Mouse (Mus musculus): ENCODE measurements around the gene Gm37240. TPM values are rescaled to one million over a fixed set of nuclear protein-coding genes. Genes with fewer than 3 reads are reported as not detected.

Gm37240 gene
- polyA plus RNA-seq, 1 experiment = 1.0 TPM

GRCm38 (mm10) chr3:84637890-84638578 is 1249.3 kb downstream of the Gm37240 start:
- no peak overlapping the region for H3K4me3 ChIP-seq (replicated peaks; ENCODE audit: control insufficient read depth, low read depth, low read length)
- 42% methylated on average over 12 of the region's 12 CpGs for WGBS
- H3K4me1 ChIP-seq (ENCODE audit: control insufficient read depth, insufficient read depth, low read length) = no peaks in the 10 kb centered on the region
- TF ChIP-seq CTCF (IDR thresholded peaks at IDR 0.05; ENCODE audit: control insufficient read depth, insufficient read depth, low read length) (no peak), POLR2A (IDR thresholded peaks at IDR 0.05; ENCODE audit: borderline replicate concordance, control insufficient read depth, low read depth, low read length) (no peak)
- H3K27ac ChIP-seq (ENCODE audit: control insufficient read depth, insufficient read depth, low read depth, low read length, poor library complexity) = no peak overlapping the region

- Histone ChIP-seq H3K4me3 (replicated peaks; ENCODE audit: control insufficient read depth, low read depth, low read length) (no peak overlapping the region), H3K4me1 (ENCODE audit: control insufficient read depth, insufficient read depth, low read length) (no peaks in the 10 kb centered on the region), H3K27ac (ENCODE audit: control insufficient read depth, insufficient read depth, low read depth, low read length, poor library complexity) (no peak overlapping the region)
- WGBS = 65% methylated on average over 6 of the region's 6 CpGs
- TF ChIP-seq POLR2A (IDR thresholded peaks at IDR 0.05; ENCODE audit: borderline replicate concordance, control insufficient read depth, low read depth, low read length) = no peak
- no peak for TF ChIP-seq CTCF (IDR thresholded peaks at IDR 0.05; ENCODE audit: control insufficient read depth, insufficient read depth, low read length)
Observed at GRCm38 (mm10) chr3:84637095-84637494, 1250.2 kb downstream of the Gm37240 start.

- TF ChIP-seq CTCF (IDR thresholded peaks at IDR 0.05; ENCODE audit: control insufficient read depth, insufficient read depth, low read length) (no peak), POLR2A (IDR thresholded peaks at IDR 0.05; ENCODE audit: borderline replicate concordance, control insufficient read depth, low read depth, low read length) (no peak)
- H3K27ac ChIP-seq (ENCODE audit: control insufficient read depth, insufficient read depth, low read depth, low read length, poor library complexity) = no peak overlapping the region
- H3K4me1 ChIP-seq (ENCODE audit: control insufficient read depth, insufficient read depth, low read length) = no peaks in the 10 kb centered on the region
- WGBS = 86% methylated on average over 9 of the region's 9 CpGs
- H3K4me3 ChIP-seq (replicated peaks; ENCODE audit: control insufficient read depth, low read depth, low read length) = no peak overlapping the region
Observed at GRCm38 (mm10) chr3:84631586-84631985, 1255.7 kb downstream of the Gm37240 start.

- 7% methylated on average over 3 of the region's 3 CpGs for WGBS
- Histone ChIP-seq H3K27ac (ENCODE audit: control insufficient read depth, insufficient read depth, low read depth, low read length, poor library complexity) (no peak overlapping the region), H3K4me3 (replicated peaks; ENCODE audit: control insufficient read depth, low read depth, low read length) (no peak overlapping the region), H3K4me1 (ENCODE audit: control insufficient read depth, insufficient read depth, low read length) (peaks cover 2% of the 10 kb centered on the region; the same call in 1 of the 2 replicates)
- TF ChIP-seq POLR2A (IDR thresholded peaks at IDR 0.05; ENCODE audit: borderline replicate concordance, control insufficient read depth, low read depth, low read length) (no peak), CTCF (IDR thresholded peaks at IDR 0.05; ENCODE audit: control insufficient read depth, insufficient read depth, low read length) (no peak)
Observed at GRCm38 (mm10) chr3:84622026-84622425, 1265.3 kb downstream of the Gm37240 start.

- Histone ChIP-seq H3K4me3 (replicated peaks; ENCODE audit: control insufficient read depth, low read depth, low read length) (no peak overlapping the region), H3K4me1 (ENCODE audit: control insufficient read depth, insufficient read depth, low read length) (peaks cover 2% of the 10 kb centered on the region; the same call in 1 of the 2 replicates), H3K27ac (ENCODE audit: control insufficient read depth, insufficient read depth, low read depth, low read length, poor library complexity) (no peak overlapping the region)
- TF ChIP-seq POLR2A (IDR thresholded peaks at IDR 0.05; ENCODE audit: borderline replicate concordance, control insufficient read depth, low read depth, low read length) = no peak
- TF ChIP-seq CTCF (IDR thresholded peaks at IDR 0.05; ENCODE audit: control insufficient read depth, insufficient read depth, low read length) = no peak
- 86% methylated on average over 6 of the region's 6 CpGs for WGBS
Observed at GRCm38 (mm10) chr3:84619725-84620124, 1267.6 kb downstream of the Gm37240 start.

- WGBS = 89% methylated on average over 7 of the region's 7 CpGs
- Histone ChIP-seq H3K27ac (ENCODE audit: control insufficient read depth, insufficient read depth, low read depth, low read length, poor library complexity) (no peak overlapping the region), H3K4me1 (ENCODE audit: control insufficient read depth, insufficient read depth, low read length) (peaks cover 2% of the 10 kb centered on the region; the same call in 1 of the 2 replicates), H3K4me3 (replicated peaks; ENCODE audit: control insufficient read depth, low read depth, low read length) (no peak overlapping the region)
- TF ChIP-seq CTCF (IDR thresholded peaks at IDR 0.05; ENCODE audit: control insufficient read depth, insufficient read depth, low read length) (no peak), POLR2A (IDR thresholded peaks at IDR 0.05; ENCODE audit: borderline replicate concordance, control insufficient read depth, low read depth, low read length) (no peak)
Observed at GRCm38 (mm10) chr3:84619056-84619455, 1268.3 kb downstream of the Gm37240 start.

GRCm38 (mm10) chr3:84618627-84619026 is 1268.7 kb downstream of the Gm37240 start:
- H3K4me1 ChIP-seq (ENCODE audit: control insufficient read depth, insufficient read depth, low read length) = no peaks in the 10 kb centered on the region; the same call in 1 of the 2 replicates
- TF ChIP-seq CTCF (IDR thresholded peaks at IDR 0.05; ENCODE audit: control insufficient read depth, insufficient read depth, low read length) (no peak), POLR2A (IDR thresholded peaks at IDR 0.05; ENCODE audit: borderline replicate concordance, control insufficient read depth, low read depth, low read length) (no peak)
- H3K27ac ChIP-seq (ENCODE audit: control insufficient read depth, insufficient read depth, low read depth, low read length, poor library complexity) = no peak overlapping the region
- WGBS = 82% methylated on average over 2 of the region's 2 CpGs
- no peak overlapping the region for H3K4me3 ChIP-seq (replicated peaks; ENCODE audit: control insufficient read depth, low read depth, low read length)

- Histone ChIP-seq H3K4me3 (replicated peaks; ENCODE audit: control insufficient read depth, low read depth, low read length) (no peak overlapping the region), H3K4me1 (ENCODE audit: control insufficient read depth, insufficient read depth, low read length) (no peaks in the 10 kb centered on the region; the same call in 1 of the 2 replicates), H3K27ac (ENCODE audit: control insufficient read depth, insufficient read depth, low read depth, low read length, poor library complexity) (no peak overlapping the region)
- 61% methylated on average over 7 of the region's 7 CpGs for WGBS
- no peak for TF ChIP-seq CTCF (IDR thresholded peaks at IDR 0.05; ENCODE audit: control insufficient read depth, insufficient read depth, low read length)
- TF ChIP-seq POLR2A (IDR thresholded peaks at IDR 0.05; ENCODE audit: borderline replicate concordance, control insufficient read depth, low read depth, low read length) = no peak
Observed at GRCm38 (mm10) chr3:84615856-84616225, 1271.5 kb downstream of the Gm37240 start.
